Comparison of ENCODE assay signal across 20 mouse cellular contexts in genomic region chr1:93726116-93726515, GRCm38 (mm10). TPM values are rescaled to one million over a fixed set of nuclear protein-coding genes. Genes with fewer than 3 reads are reported as not detected.
DNase-seq lines count a peak whose midpoint lies in the region; ATAC-seq and TF ChIP-seq lines count a peak whose summit lies in the region.
"Had no signal": no experiment of that assay in that cellular context is flagged by ENCODE, and none has a peak within 500 bp of the region (broad histone marks: within the 10 kb centered on the region; RNA-seq: fewer than 3 reads in every experiment).

No protein-coding gene starts in this region.

- peak; percentile 15 for DNase-seq in cerebellum, adult 11-12 months
- DNase-seq in cerebellum, adult 18-20 months = no peak
- no peak for DNase-seq in midbrain, postnatal 0 days (ENCODE audit: low spot score)
- DNase-seq in midbrain, embryonic 14.5 days = no peak
- DNase-seq in stomach, postnatal 0 days (ENCODE audit: low spot score) = no peak
- DNase-seq in retina, postnatal 1 day = no peak
- DNase-seq: cerebellum, adult 11 months; cerebellum, postnatal 36 days; gastrocnemius, postnatal 10 days; kidney, adult 8-10 months; kidney, postnatal 4 days; left cerebral cortex, postnatal 4 days; right cerebral cortex, postnatal 14 days; thymus, postnatal 25 days had no signal

- H3K4me3 ChIP-seq in intestine, postnatal 0 days (ENCODE audit: low read depth, low read length) = no peak overlapping the region
- H3K4me3 ChIP-seq in intestine, embryonic 16.5 days (ENCODE audit: low read length) = no peak overlapping the region
- H3K4me3 ChIP-seq in midbrain, postnatal 0 days (ENCODE audit: low read depth, low read length) = no peak overlapping the region
- no peak overlapping the region for H3K4me3 ChIP-seq in midbrain, embryonic 14.5 days (replicated peaks; ENCODE audit: low read depth, low read length)
- H3K4me3 ChIP-seq in stomach, postnatal 0 days (ENCODE audit: low read depth, low read length) = no peak overlapping the region
- H3K4me3 ChIP-seq: embryonic facial prominence, embryonic 10.5 days; erythroblast, embryonic 14.5 days; hindbrain, embryonic 15.5 days had no signal

- H3K27me3 ChIP-seq in intestine, postnatal 0 days (replicated peaks; ENCODE audit: control insufficient read depth, insufficient read depth, low read length) = no peaks in the 10 kb centered on the region
- H3K27me3 ChIP-seq in intestine, embryonic 16.5 days (replicated peaks; ENCODE audit: control insufficient read depth, insufficient read depth, low read length) = no peaks in the 10 kb centered on the region
- H3K27me3 ChIP-seq in midbrain, postnatal 0 days (ENCODE audit: insufficient read depth, low read length) = no peaks in the 10 kb centered on the region
- no peaks in the 10 kb centered on the region for H3K27me3 ChIP-seq in midbrain, embryonic 14.5 days (ENCODE audit: control insufficient read depth, insufficient read depth, low read length)
- H3K27me3 ChIP-seq in stomach, postnatal 0 days (ENCODE audit: control insufficient read depth, insufficient read depth, low read length) = no peaks in the 10 kb centered on the region
- H3K27me3 ChIP-seq: hindbrain, embryonic 15.5 days had no signal

- no peak for TF ChIP-seq EP300 in stomach, postnatal 0 days (optimal IDR thresholded peaks at IDR 0.05)

- 65% methylated on average over 3 of the region's 3 CpGs for WGBS in intestine, postnatal 0 days
- 73% methylated on average over 3 of the region's 3 CpGs for WGBS in intestine, embryonic 16.5 days
- 73% methylated on average over 3 of the region's 3 CpGs for WGBS in midbrain, postnatal 0 days
- WGBS in midbrain, embryonic 14.5 days = 86% methylated on average over 3 of the region's 3 CpGs
- 62% methylated on average over 3 of the region's 3 CpGs for WGBS in stomach, postnatal 0 days

- H3K4me1 ChIP-seq in intestine, postnatal 0 days (replicated peaks; ENCODE audit: control insufficient read depth, insufficient read depth, low read length) = no peaks in the 10 kb centered on the region; the same call in 1 of the 2 replicates
- no peaks in the 10 kb centered on the region for H3K4me1 ChIP-seq in intestine, embryonic 16.5 days (ENCODE audit: control insufficient read depth, insufficient read depth, low read length)
- no peaks in the 10 kb centered on the region for H3K4me1 ChIP-seq in midbrain, postnatal 0 days (ENCODE audit: insufficient read depth, low read length)
- 0 out of 2 replicates have a peak, but pooled peaks cover 1% of the 10 kb centered on the region for H3K4me1 ChIP-seq in midbrain, embryonic 14.5 days (ENCODE audit: control insufficient read depth, insufficient read depth, low read length)
- H3K4me1 ChIP-seq in stomach, postnatal 0 days (replicated peaks; ENCODE audit: control insufficient read depth, insufficient read depth) = no peaks in the 10 kb centered on the region
- H3K4me1 ChIP-seq: embryonic facial prominence, embryonic 10.5 days had no signal

- no peak overlapping the region for H3K9ac ChIP-seq in intestine, postnatal 0 days (ENCODE audit: low read depth, low read length)
- H3K9ac ChIP-seq in intestine, embryonic 16.5 days (ENCODE audit: low read depth, low read length) = no peak overlapping the region
- H3K9ac ChIP-seq in midbrain, postnatal 0 days (replicated peaks; ENCODE audit: low read length, poor library complexity, severe bottlenecking) = no peak overlapping the region
- H3K9ac ChIP-seq in midbrain, embryonic 14.5 days (replicated peaks; ENCODE audit: low read length) = no peak overlapping the region
- H3K9ac ChIP-seq in stomach, postnatal 0 days (ENCODE audit: low read length) = no peak overlapping the region
- H3K9ac ChIP-seq: hindbrain, embryonic 15.5 days had no signal

- no peak for ATAC-seq in intestine, postnatal 0 days
- ATAC-seq in intestine, embryonic 16.5 days = no peak
- ATAC-seq in midbrain, postnatal 0 days (ENCODE audit: low FRiP score) = no peak
- no peak for ATAC-seq in midbrain, embryonic 14.5 days (ENCODE audit: low FRiP score, low TSS enrichment)
- no peak; the same call in 1 of the 2 replicates for ATAC-seq in stomach, postnatal 0 days (ENCODE audit: low FRiP score, low TSS enrichment)

- no peak overlapping the region for H3K27ac ChIP-seq in intestine, postnatal 0 days (ENCODE audit: low read depth, low read length)
- H3K27ac ChIP-seq in intestine, embryonic 16.5 days (ENCODE audit: low read length) = no peak overlapping the region
- H3K27ac ChIP-seq in midbrain, postnatal 0 days (ENCODE audit: low read depth, low read length) = no peak overlapping the region
- H3K27ac ChIP-seq in midbrain, embryonic 14.5 days (replicated peaks; ENCODE audit: low read depth, low read length) = no peak overlapping the region
- no peak overlapping the region; the same call in 1 of the 2 replicates for H3K27ac ChIP-seq in stomach, postnatal 0 days (replicated peaks)
- H3K27ac ChIP-seq: embryonic facial prominence, embryonic 10.5 days; hindbrain, embryonic 15.5 days had no signal

- H3K4me2 ChIP-seq in intestine, postnatal 0 days (replicated peaks; ENCODE audit: low read depth) = no peak overlapping the region
- no peak overlapping the region for H3K4me2 ChIP-seq in intestine, embryonic 16.5 days (ENCODE audit: low read depth, low read length)
- H3K4me2 ChIP-seq in midbrain, postnatal 0 days (ENCODE audit: low read depth, low read length, poor library complexity, severe bottlenecking) = no peak overlapping the region
- no peak overlapping the region for H3K4me2 ChIP-seq in midbrain, embryonic 14.5 days (ENCODE audit: low read length)
- H3K4me2 ChIP-seq in stomach, postnatal 0 days (replicated peaks; ENCODE audit: low read depth) = no peak overlapping the region
- H3K4me2 ChIP-seq: hindbrain, embryonic 15.5 days had no signal

- peaks cover 8% of the 10 kb centered on the region; the same call in 1 of the 2 replicates for H3K36me3 ChIP-seq in intestine, postnatal 0 days (ENCODE audit: control insufficient read depth, insufficient read depth)
- peaks cover 3% of the 10 kb centered on the region; the same call in 1 of the 2 replicates for H3K36me3 ChIP-seq in intestine, embryonic 16.5 days (ENCODE audit: control insufficient read depth, insufficient read depth, low read length)
- H3K36me3 ChIP-seq in midbrain, postnatal 0 days (ENCODE audit: insufficient read depth, low read length) = peaks cover 16% of the 10 kb centered on the region
- peaks cover 10% of the 10 kb centered on the region; the same call in 1 of the 2 replicates for H3K36me3 ChIP-seq in midbrain, embryonic 14.5 days (ENCODE audit: control insufficient read depth, insufficient read depth, low read length)
- H3K36me3 ChIP-seq in stomach, postnatal 0 days (ENCODE audit: control insufficient read depth, insufficient read depth, low read length) = no peaks in the 10 kb centered on the region

- peak; percentile 44 for TF ChIP-seq CTCF in intestine, postnatal 0 days (IDR thresholded peaks at IDR 0.05; ENCODE audit: low read depth)
- peak; percentile 40 for TF ChIP-seq CTCF in midbrain, postnatal 0 days (IDR thresholded peaks at IDR 0.05)
- peak; percentile 54 for TF ChIP-seq CTCF in stomach, postnatal 0 days (IDR thresholded peaks at IDR 0.05; ENCODE audit: low read depth)

- no peaks in the 10 kb centered on the region for H3K9me3 ChIP-seq in intestine, postnatal 0 days (ENCODE audit: control insufficient read depth)
- H3K9me3 ChIP-seq in intestine, embryonic 16.5 days (ENCODE audit: control insufficient read depth, low read length) = no peaks in the 10 kb centered on the region
- H3K9me3 ChIP-seq in midbrain, postnatal 0 days (ENCODE audit: low read length) = no peaks in the 10 kb centered on the region
- H3K9me3 ChIP-seq in midbrain, embryonic 14.5 days (ENCODE audit: control insufficient read depth, low read length) = no peaks in the 10 kb centered on the region
- no peaks in the 10 kb centered on the region for H3K9me3 ChIP-seq in stomach, postnatal 0 days (ENCODE audit: control insufficient read depth, low read length)
- H3K9me3 ChIP-seq: embryonic facial prominence, embryonic 10.5 days; hindbrain, embryonic 15.5 days had no signal

RNA-seq across cellular contexts. Expression of gene Atg4b, which starts 25.2 kb away (rescaled TPM):
- polyA plus RNA-seq in intestine, postnatal 0 days (2015; fragmentation: Nextera tagmentation; extraction: Ambion mirVana) = 66.7 and 66.9 TPM in 2 replicates
- 64.9 and 69.1 TPM in 2 replicates for polyA plus RNA-seq in intestine, embryonic 16.5 days (2015; fragmentation: Nextera tagmentation; extraction: Ambion mirVana)
- total RNA-seq in midbrain, postnatal 0 days (2014; rRNA removed) = 39.3 and 58.7 TPM in 2 replicates
- 75.8 and 81.8 TPM in 2 replicates for polyA plus RNA-seq in midbrain, postnatal 0 days (2015; fragmentation: Nextera tagmentation; extraction: Ambion mirVana)
- 101 and 102 TPM in 2 replicates for polyA plus RNA-seq in midbrain, embryonic 14.5 days (2014; fragmentation: Nextera tagmentation; extraction: Ambion mirVana)
- polyA plus RNA-seq in stomach, postnatal 0 days (2015; fragmentation: Nextera tagmentation; extraction: Ambion mirVana) = 61.7 and 63.0 TPM in 2 replicates

RNA-seq across cellular contexts. Expression of gene Thap4, which starts 28.5 kb away (rescaled TPM):
- polyA plus RNA-seq in intestine, postnatal 0 days (2015; fragmentation: Nextera tagmentation; extraction: Ambion mirVana) = 56.6 and 59.0 TPM in 2 replicates
- polyA plus RNA-seq in intestine, embryonic 16.5 days (2015; fragmentation: Nextera tagmentation; extraction: Ambion mirVana) = 85.9 and 88.1 TPM in 2 replicates
- 56.0 and 63.3 TPM in 2 replicates for total RNA-seq in midbrain, postnatal 0 days (2014; rRNA removed)
- 53.7 and 57.1 TPM in 2 replicates for polyA plus RNA-seq in midbrain, postnatal 0 days (2015; fragmentation: Nextera tagmentation; extraction: Ambion mirVana)
- polyA plus RNA-seq in midbrain, embryonic 14.5 days (2014; fragmentation: Nextera tagmentation; extraction: Ambion mirVana) = 39.2 and 46.3 TPM in 2 replicates
- 47.8 and 52.3 TPM in 2 replicates for polyA plus RNA-seq in stomach, postnatal 0 days (2015; fragmentation: Nextera tagmentation; extraction: Ambion mirVana)

RNA-seq across cellular contexts. Expression of gene Bok, which starts 40.7 kb away (rescaled TPM):
- 54.4 and 57.2 TPM in 2 replicates for polyA plus RNA-seq in intestine, postnatal 0 days (2015; fragmentation: Nextera tagmentation; extraction: Ambion mirVana)
- polyA plus RNA-seq in intestine, embryonic 16.5 days (2015; fragmentation: Nextera tagmentation; extraction: Ambion mirVana) = 44.7 and 53.0 TPM in 2 replicates
- total RNA-seq in midbrain, postnatal 0 days (2014; rRNA removed) = 99.4 and 108 TPM in 2 replicates
- polyA plus RNA-seq in midbrain, postnatal 0 days (2015; fragmentation: Nextera tagmentation; extraction: Ambion mirVana) = 95.4 and 96.6 TPM in 2 replicates
- polyA plus RNA-seq in midbrain, embryonic 14.5 days (2014; fragmentation: Nextera tagmentation; extraction: Ambion mirVana) = 77.6 and 87.4 TPM in 2 replicates
- polyA plus RNA-seq in stomach, postnatal 0 days (2015; fragmentation: Nextera tagmentation; extraction: Ambion mirVana) = 66.9 and 69.9 TPM in 2 replicates
- total RNA-seq: megakaryocyte-erythroid progenitor cell, adult 5-6 weeks had no signal
- polyA plus RNA-seq: erythroblast, embryonic 14.5 days had no signal
